Mouse (Mus musculus): ENCODE measurements around the gene Ephb4.

- peak; percentile 45; the same call in 1 of the 2 replicates for TF ChIP-seq EP300 (IDR thresholded peaks at IDR 0.05; ENCODE audit: low read depth)
- TF ChIP-seq CTCF (IDR thresholded peaks at IDR 0.05; ENCODE audit: low read depth) = no peak
Measured at GRCm38 (mm10) chr5:137317361-137317760, 32.5 kb upstream of the Ephb4 start.

All from liver, postnatal 0 days (tissue).